Mouse (Mus musculus): ENCODE data around the gene Filip1. TPM values are rescaled to one million over a fixed set of nuclear protein-coding genes. Genes with fewer than 3 reads are reported as not detected.

Gene Filip1
- polyA plus RNA-seq, 1 experiment from 2014 or later = 4.0 TPM

- no peak overlapping the region for H3K9ac ChIP-seq (ENCODE audit: low read depth, low read length)
- H3K9me3 ChIP-seq (replicated peaks; ENCODE audit: control insufficient read depth, low read length, poor library complexity, severe bottlenecking) = no peaks in the 10 kb centered on the region
- no peaks in the 10 kb centered on the region for H3K27me3 ChIP-seq (ENCODE audit: control insufficient read depth, insufficient read depth, low read depth, low read length)
- H3K4me1 ChIP-seq (ENCODE audit: control insufficient read depth, insufficient read depth, low read length) = no peaks in the 10 kb centered on the region; the same call in 1 of the 2 replicates
- no peaks in the 10 kb centered on the region for H3K36me3 ChIP-seq (ENCODE audit: control insufficient read depth, insufficient read depth, low read length)
- no peak overlapping the region for H3K27ac ChIP-seq (ENCODE audit: low read length)
- ATAC-seq = no peak
- no peak overlapping the region for H3K4me2 ChIP-seq (ENCODE audit: low read length)
- H3K4me3 ChIP-seq (ENCODE audit: low read depth, low read length) = no peak overlapping the region
These were observed 165.6 kb downstream of the Filip1 start for GRCm38 (mm10) chr9:79847099-79847498.

- no peaks in the 10 kb centered on the region for H3K9me3 ChIP-seq (replicated peaks; ENCODE audit: control insufficient read depth, low read length, poor library complexity, severe bottlenecking)
- no peak overlapping the region for H3K4me3 ChIP-seq (ENCODE audit: low read depth, low read length)
- H3K4me1 ChIP-seq (ENCODE audit: control insufficient read depth, insufficient read depth, low read length) = no peaks in the 10 kb centered on the region; the same call in 1 of the 2 replicates
- H3K27me3 ChIP-seq (ENCODE audit: control insufficient read depth, insufficient read depth, low read depth, low read length) = no peaks in the 10 kb centered on the region
- H3K9ac ChIP-seq (ENCODE audit: low read depth, low read length) = no peak overlapping the region
- H3K4me2 ChIP-seq (ENCODE audit: low read length) = no peak overlapping the region
- no peaks in the 10 kb centered on the region for H3K36me3 ChIP-seq (ENCODE audit: control insufficient read depth, insufficient read depth, low read length)
- no peak for ATAC-seq
- WGBS = 89% methylated on average over 6 of the region's 6 CpGs
- H3K27ac ChIP-seq (ENCODE audit: low read length) = no peak overlapping the region
These were observed 170.0 kb downstream of the Filip1 start for GRCm38 (mm10) chr9:79842615-79843014.

- ATAC-seq = peak; percentile 68
- Histone ChIP-seq H3K4me1 (ENCODE audit: control insufficient read depth, insufficient read depth, low read length) (no peaks in the 10 kb centered on the region; the same call in 1 of the 2 replicates), H3K27me3 (ENCODE audit: control insufficient read depth, insufficient read depth, low read depth, low read length) (no peaks in the 10 kb centered on the region), H3K36me3 (ENCODE audit: control insufficient read depth, insufficient read depth, low read length) (no peaks in the 10 kb centered on the region), H3K4me2 (ENCODE audit: low read length) (no peak overlapping the region), H3K9ac (ENCODE audit: low read depth, low read length) (no peak overlapping the region), H3K27ac (ENCODE audit: low read length) (no peak overlapping the region), H3K9me3 (replicated peaks; ENCODE audit: control insufficient read depth, low read length, poor library complexity, severe bottlenecking) (no peaks in the 10 kb centered on the region), H3K4me3 (ENCODE audit: low read depth, low read length) (no peak overlapping the region)
These were observed 170.6 kb downstream of the Filip1 start for GRCm38 (mm10) chr9:79842028-79842427.

- ATAC-seq = peak; percentile 55
- no peaks in the 10 kb centered on the region for H3K9me3 ChIP-seq (replicated peaks; ENCODE audit: control insufficient read depth, low read length, poor library complexity, severe bottlenecking)
- peaks cover 14% of the 10 kb centered on the region for H3K4me1 ChIP-seq (ENCODE audit: control insufficient read depth, insufficient read depth, low read length)
- no peak overlapping the region for H3K27ac ChIP-seq (ENCODE audit: low read length)
- WGBS = 72% methylated on average over 1 of the region's 1 CpGs
- no peak overlapping the region for H3K4me2 ChIP-seq (ENCODE audit: low read length)
- no peaks in the 10 kb centered on the region for H3K36me3 ChIP-seq (ENCODE audit: control insufficient read depth, insufficient read depth, low read length)
- H3K27me3 ChIP-seq (ENCODE audit: control insufficient read depth, insufficient read depth, low read depth, low read length) = no peaks in the 10 kb centered on the region
- no peak overlapping the region for H3K9ac ChIP-seq (ENCODE audit: low read depth, low read length)
- no peak overlapping the region for H3K4me3 ChIP-seq (ENCODE audit: low read depth, low read length)
These were observed 181.4 kb downstream of the Filip1 start for GRCm38 (mm10) chr9:79831294-79831693.

- Histone ChIP-seq H3K27me3 (ENCODE audit: control insufficient read depth, insufficient read depth, low read depth, low read length) (no peaks in the 10 kb centered on the region), H3K36me3 (ENCODE audit: control insufficient read depth, insufficient read depth, low read length) (no peaks in the 10 kb centered on the region), H3K4me1 (ENCODE audit: control insufficient read depth, insufficient read depth, low read length) (peaks cover 14% of the 10 kb centered on the region), H3K9me3 (replicated peaks; ENCODE audit: control insufficient read depth, low read length, poor library complexity, severe bottlenecking) (no peaks in the 10 kb centered on the region), H3K9ac (ENCODE audit: low read depth, low read length) (no peak overlapping the region), H3K4me2 (ENCODE audit: low read length) (peak overlapping the region; percentile 52; the same call in 1 of the 2 replicates), H3K4me3 (ENCODE audit: low read depth, low read length) (no peak overlapping the region; the same call in 1 of the 2 replicates), H3K27ac (ENCODE audit: low read length) (no peak overlapping the region)
- 4% methylated on average over 4 of the region's 4 CpGs for WGBS
- peak; percentile 82 for ATAC-seq
These were observed 181.8 kb downstream of the Filip1 start for GRCm38 (mm10) chr9:79830874-79831273.

GRCm38 (mm10) chr9:79829842-79830800 is 182.5 kb downstream of the Filip1 start:
- H3K27ac ChIP-seq (ENCODE audit: low read length) = no peak overlapping the region
- peak overlapping the region; percentile 32; the same call in 1 of the 2 replicates for H3K9ac ChIP-seq (ENCODE audit: low read depth, low read length)
- 10% methylated on average over 23 of the region's 23 CpGs for WGBS
- peak overlapping the region; percentile 52 for H3K4me2 ChIP-seq (ENCODE audit: low read length)
- H3K9me3 ChIP-seq (replicated peaks; ENCODE audit: control insufficient read depth, low read length, poor library complexity, severe bottlenecking) = no peaks in the 10 kb centered on the region
- H3K36me3 ChIP-seq (ENCODE audit: control insufficient read depth, insufficient read depth, low read length) = no peaks in the 10 kb centered on the region
- peaks cover 14% of the 10 kb centered on the region for H3K4me1 ChIP-seq (ENCODE audit: control insufficient read depth, insufficient read depth, low read length)
- peak overlapping the region; percentile 31 for H3K4me3 ChIP-seq (ENCODE audit: low read depth, low read length)
- no peaks in the 10 kb centered on the region for H3K27me3 ChIP-seq (ENCODE audit: control insufficient read depth, insufficient read depth, low read depth, low read length)
- no peak; the same call in 1 of the 2 replicates for ATAC-seq

GRCm38 (mm10) chr9:79827072-79827471 is 185.6 kb downstream of the Filip1 start:
- no peak overlapping the region for H3K27ac ChIP-seq (ENCODE audit: low read length)
- H3K9ac ChIP-seq (ENCODE audit: low read depth, low read length) = no peak overlapping the region
- no peaks in the 10 kb centered on the region for H3K9me3 ChIP-seq (replicated peaks; ENCODE audit: control insufficient read depth, low read length, poor library complexity, severe bottlenecking)
- no peaks in the 10 kb centered on the region for H3K27me3 ChIP-seq (ENCODE audit: control insufficient read depth, insufficient read depth, low read depth, low read length)
- no peak overlapping the region for H3K4me2 ChIP-seq (ENCODE audit: low read length)
- H3K4me1 ChIP-seq (ENCODE audit: control insufficient read depth, insufficient read depth, low read length) = peaks cover 14% of the 10 kb centered on the region
- H3K4me3 ChIP-seq (ENCODE audit: low read depth, low read length) = no peak overlapping the region
- no peaks in the 10 kb centered on the region for H3K36me3 ChIP-seq (ENCODE audit: control insufficient read depth, insufficient read depth, low read length)
- no peak for ATAC-seq
- 35% methylated on average over 2 of the region's 2 CpGs for WGBS

- Histone ChIP-seq H3K9ac (ENCODE audit: low read depth, low read length) (no peak overlapping the region), H3K36me3 (ENCODE audit: control insufficient read depth, insufficient read depth, low read length) (no peaks in the 10 kb centered on the region)
These were observed 187.1 kb downstream of the Filip1 start for GRCm38 (mm10) chr9:79825526-79825925.

GRCm38 (mm10) chr9:79823856-79824255 is 188.8 kb downstream of the Filip1 start:
- ATAC-seq = no peak
- Histone ChIP-seq H3K27ac (ENCODE audit: low read length) (no peak overlapping the region), H3K9me3 (replicated peaks; ENCODE audit: control insufficient read depth, low read length, poor library complexity, severe bottlenecking) (no peaks in the 10 kb centered on the region), H3K27me3 (ENCODE audit: control insufficient read depth, insufficient read depth, low read depth, low read length) (no peaks in the 10 kb centered on the region), H3K4me3 (ENCODE audit: low read depth, low read length) (no peak overlapping the region), H3K9ac (ENCODE audit: low read depth, low read length) (no peak overlapping the region), H3K36me3 (ENCODE audit: control insufficient read depth, insufficient read depth, low read length) (peaks cover 8% of the 10 kb centered on the region), H3K4me2 (ENCODE audit: low read length) (no peak overlapping the region), H3K4me1 (ENCODE audit: control insufficient read depth, insufficient read depth, low read length) (no peaks in the 10 kb centered on the region)
- WGBS = 14% methylated on average over 2 of the region's 2 CpGs

More at GRCm38 (mm10) chr9:79825526-79825925, 187.1 kb downstream of the Filip1 start:
- no peak overlapping the region for H3K4me2 ChIP-seq (ENCODE audit: low read length)
- H3K4me1 ChIP-seq (ENCODE audit: control insufficient read depth, insufficient read depth, low read length) = peaks cover 9% of the 10 kb centered on the region
- ATAC-seq = no peak
- H3K27ac ChIP-seq (ENCODE audit: low read length) = no peak overlapping the region
- no peaks in the 10 kb centered on the region for H3K27me3 ChIP-seq (ENCODE audit: control insufficient read depth, insufficient read depth, low read depth, low read length)
- WGBS = 11% methylated on average over 7 of the region's 7 CpGs
- H3K4me3 ChIP-seq (ENCODE audit: low read depth, low read length) = no peak overlapping the region
- no peaks in the 10 kb centered on the region for H3K9me3 ChIP-seq (replicated peaks; ENCODE audit: control insufficient read depth, low read length, poor library complexity, severe bottlenecking)
